Mouse (Mus musculus) C2C12 (cell line): ENCODE measurements around the gene Myo1b.

Source experiments
- CEBPB ChIP-seq: IDR thresholded peaks from one replicate; pipeline ENCODE4 v1.6.1; 2011; ENCODE audit warnings: low read depth, mild to moderate bottlenecking, control low read depth, moderate library complexity
- CTCF ChIP-seq: IDR thresholded peaks from one replicate; pipeline ENCODE4 v1.5.1; 2011; ENCODE audit not compliant: control insufficient read depth, insufficient read depth, insufficient read length
- FOSL1 ChIP-seq: IDR thresholded peaks from one replicate; pipeline ENCODE4 v1.8.0; 2011; ENCODE audit warnings: mild to moderate bottlenecking, low read length; ENCODE audit not compliant: poor library complexity, insufficient read depth, severe bottlenecking
- MAX ChIP-seq: IDR thresholded peaks from one replicate; pipeline ENCODE4 v1.6.1; 2011; ENCODE audit warnings: mild to moderate bottlenecking, control low read depth
- MYOD1 ChIP-seq: IDR thresholded peaks from one replicate; pipeline ENCODE4 v1.6.1; 2011; ENCODE audit warnings: low read depth; ENCODE audit not compliant: control insufficient read depth, insufficient read length
- MYOG ChIP-seq: IDR thresholded peaks from one replicate; pipeline ENCODE4 v1.6.1; 2011; ENCODE audit not compliant: control insufficient read depth, insufficient read length; ENCODE audit errors: extremely low read depth
- USF1 ChIP-seq: IDR thresholded peaks from one replicate; pipeline ENCODE4 v1.6.1; 2011; ENCODE audit warnings: low read depth, mild to moderate bottlenecking, control low read depth, moderate library complexity

GRCm38 (mm10) chr1:51860837-51861236 is 55.0 kb downstream of the Myo1b start:
- no peak for TF ChIP-seq USF1
- no peak for TF ChIP-seq CTCF
- no peak for TF ChIP-seq MAX
- TF ChIP-seq MYOG: no peak
- no peak for TF ChIP-seq CEBPB
- no peak for TF ChIP-seq FOSL1
- TF ChIP-seq MYOD1: no peak
